Mouse (Mus musculus) c-Kit-positive CD71-positive TER-119-negative erythroid progenitor cells, embryonic 14.5 days (primary cell): ENCODE data around the gene Gabarapl1.

Experiments
- DNase-seq: peaks from one replicate; pipeline ENCODE4 v3.0.0-alpha.2; 2013; ENCODE audit warnings: low read depth

Gabarapl1 gene

DNA sequence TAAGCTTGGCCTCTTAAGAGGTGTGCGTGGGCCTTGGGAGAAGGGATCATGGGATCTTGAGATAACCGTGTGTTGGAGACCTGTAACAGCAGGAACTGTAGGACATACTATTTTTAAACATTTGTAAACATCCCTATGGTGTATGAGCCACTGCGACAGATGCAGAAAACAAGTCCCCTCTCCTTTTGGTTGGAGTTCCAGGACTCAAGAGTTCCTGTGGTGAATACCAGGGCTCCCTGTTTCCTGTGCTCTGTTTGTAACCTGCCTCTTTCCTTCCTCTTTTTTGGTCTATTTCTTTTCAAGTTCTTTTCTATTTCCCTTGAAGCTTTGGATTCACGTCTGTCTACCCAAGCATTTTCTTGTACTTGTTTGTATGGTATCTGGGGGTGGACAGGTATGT is 2.8 kb downstream of the Gabarapl1 start:
- no peak for DNase-seq

DNA sequence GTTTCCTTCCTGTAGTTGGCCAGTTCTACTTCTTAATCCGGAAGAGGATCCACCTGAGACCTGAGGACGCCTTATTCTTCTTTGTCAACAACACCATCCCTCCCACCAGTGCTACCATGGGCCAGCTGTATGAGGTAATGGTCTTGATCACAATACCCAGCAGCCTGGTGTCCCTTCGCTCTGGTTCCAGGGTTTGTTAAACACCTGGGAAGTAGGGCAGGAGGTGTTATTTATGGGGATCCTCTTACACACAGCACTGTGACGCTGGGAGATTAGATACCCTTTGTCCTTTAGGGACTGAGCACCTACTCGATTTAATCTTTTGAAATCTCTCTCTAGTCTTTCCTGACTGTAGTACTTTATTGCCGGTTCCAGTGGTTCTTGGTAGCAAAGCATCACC is 5.6 kb downstream of the Gabarapl1 start:
- no peak for DNase-seq

DNA sequence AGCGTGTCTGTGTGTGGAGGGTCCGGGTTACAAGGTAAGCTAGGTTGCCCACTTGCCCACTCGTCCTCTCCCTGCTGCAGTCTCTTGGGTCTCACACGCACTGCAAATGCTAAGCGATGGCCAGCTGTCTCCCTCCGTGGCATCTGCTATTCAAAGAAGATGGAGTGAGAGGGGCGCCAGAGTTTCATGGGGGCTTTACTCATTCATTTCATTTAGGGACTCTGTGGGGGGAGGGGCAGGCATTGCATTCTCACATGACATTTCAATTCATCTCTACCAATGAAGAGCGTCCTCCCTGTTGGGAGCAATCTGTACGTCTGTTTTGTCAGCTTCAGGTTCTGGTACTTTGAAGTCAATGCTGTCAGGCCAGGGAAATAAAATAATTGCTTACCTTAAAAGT is 9.0 kb downstream of the Gabarapl1 start:
- no peak for DNase-seq

DNA sequence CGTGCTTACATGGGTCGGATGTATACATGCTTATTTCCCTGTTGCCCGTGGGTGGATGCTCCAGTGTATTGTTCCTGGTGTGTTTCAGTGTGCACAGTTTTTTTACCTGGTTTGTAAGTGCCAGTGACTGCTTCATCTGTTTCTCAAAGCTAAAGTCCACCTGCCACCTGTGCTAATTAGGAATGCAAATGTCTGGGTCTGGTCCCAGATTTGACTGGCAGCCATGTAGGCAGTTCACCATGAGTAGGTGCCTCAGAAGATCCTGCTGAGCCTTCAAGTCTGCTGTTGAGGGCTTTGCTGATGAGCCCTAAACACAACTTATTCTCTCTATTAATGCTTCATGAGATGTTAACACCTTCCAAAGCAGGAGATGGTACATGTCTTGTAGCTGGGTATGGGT is 9.6 kb downstream of the Gabarapl1 start:
- no peak for DNase-seq

DNA sequence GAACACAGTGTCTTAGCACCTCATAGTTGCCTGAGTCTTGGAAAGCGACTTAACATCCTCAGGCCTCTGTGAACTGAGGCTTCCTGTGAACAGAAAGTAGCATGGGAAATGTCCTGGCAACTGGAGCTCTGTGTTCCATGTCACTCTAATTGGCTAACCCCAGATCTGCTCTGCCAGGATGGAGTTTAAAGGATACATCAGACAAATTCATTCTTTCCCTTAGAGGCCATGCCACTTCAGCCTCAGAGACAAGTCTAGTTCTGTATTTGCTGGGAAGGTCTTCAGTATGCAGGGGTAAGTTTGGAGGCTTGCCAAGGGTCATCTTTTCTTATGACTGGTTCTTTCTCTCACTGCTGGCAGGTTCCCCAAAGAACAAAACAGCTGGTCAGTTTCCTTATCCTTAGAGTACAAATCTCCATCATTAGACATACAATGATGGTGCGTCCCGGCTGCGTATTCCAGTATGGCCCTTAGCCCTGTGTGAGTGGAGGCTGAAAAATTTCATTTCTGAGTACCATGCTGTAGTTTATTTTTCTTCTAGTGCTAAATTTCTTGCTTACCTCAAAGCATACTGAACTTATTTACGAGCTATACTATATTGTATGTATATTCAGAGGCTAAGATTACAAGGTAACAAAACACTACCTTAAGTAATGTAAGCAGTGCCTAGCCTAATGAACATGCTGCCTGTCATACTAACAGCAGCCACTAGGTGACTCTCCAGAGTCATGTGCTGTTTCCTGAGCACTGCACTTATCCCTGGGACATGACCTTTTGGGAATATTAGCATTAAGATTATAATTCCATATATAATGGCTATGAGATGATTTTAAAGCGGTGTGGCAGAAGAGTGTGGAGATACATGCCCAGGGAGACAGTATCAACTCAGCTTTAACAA is 11.0 kb downstream of the Gabarapl1 start:
- DNase-seq: peak; percentile 56

DNA sequence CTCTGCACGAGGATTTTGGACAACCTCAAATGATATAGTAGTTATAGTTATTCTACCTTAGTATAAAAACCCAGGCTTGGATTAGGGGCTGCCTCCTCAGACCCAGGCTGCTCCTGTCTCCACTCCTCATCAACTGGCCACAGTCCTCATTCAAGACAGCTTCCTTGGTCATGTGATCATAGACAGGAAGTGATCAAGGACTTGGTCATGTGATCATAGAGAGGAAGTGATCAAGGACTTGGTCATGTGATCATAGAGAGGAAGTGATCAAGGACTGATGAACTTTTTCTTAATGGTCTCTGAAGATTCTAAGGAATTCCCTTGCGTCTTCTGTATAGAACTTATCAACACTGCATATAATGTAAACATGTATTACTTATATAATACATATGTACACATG is 14.3 kb downstream of the Gabarapl1 start:
- no peak for DNase-seq

DNA sequence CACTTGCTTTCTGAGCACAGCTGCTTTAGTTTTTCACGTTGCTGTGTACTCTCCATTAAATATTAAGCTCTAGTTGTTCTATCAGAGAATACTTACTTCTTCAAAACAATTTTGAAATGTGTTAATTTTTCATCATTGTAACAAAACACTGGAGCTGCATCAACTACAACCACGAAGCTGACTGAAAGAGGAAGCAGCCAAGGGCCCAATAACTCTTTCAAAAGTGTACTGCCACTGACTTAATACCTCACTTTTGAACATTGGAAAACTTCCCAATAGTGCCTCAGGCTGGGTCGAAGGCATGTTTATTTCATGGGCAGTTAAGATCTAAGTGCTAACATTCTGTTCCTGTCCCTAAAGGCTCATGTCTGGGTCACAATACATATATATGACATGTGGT is 15.0 kb downstream of the Gabarapl1 start:
- DNase-seq: no peak

DNA sequence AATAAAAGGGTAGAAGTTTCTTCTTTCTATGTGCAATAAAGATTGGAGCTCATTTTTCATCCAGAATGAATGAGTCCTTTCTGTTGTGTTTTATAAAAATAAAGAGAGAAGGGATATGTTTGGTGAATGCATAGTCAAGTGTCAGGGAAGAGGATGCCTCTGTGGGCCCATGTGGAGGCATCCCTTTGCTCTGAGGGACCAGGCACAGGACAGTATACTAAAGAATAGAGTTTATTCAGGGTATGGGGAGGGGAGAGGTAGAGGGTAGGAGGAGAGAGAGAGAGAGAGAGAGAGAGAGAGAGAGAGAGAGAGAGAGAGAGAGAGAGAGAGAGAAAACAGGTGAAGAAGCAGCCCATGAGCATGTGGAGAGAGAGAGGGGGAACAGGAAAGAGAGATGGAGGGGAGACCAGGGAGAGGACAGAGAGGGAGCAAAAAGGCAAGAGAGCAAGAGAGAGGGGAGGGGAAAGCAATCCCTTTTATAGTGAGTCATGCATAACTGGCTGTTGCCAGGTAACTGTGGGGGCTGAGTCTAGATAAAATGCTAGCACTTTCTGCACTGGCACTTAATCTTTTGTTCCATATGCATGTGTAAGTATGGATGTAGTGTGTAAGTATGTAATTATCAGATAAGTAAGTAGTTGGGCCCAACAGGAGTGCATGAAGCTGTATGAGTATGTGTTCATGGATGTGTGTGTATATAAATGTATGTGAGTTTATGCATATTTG is 24.5 kb downstream of the Gabarapl1 start:
- DNase-seq: peak; percentile 55

DNA sequence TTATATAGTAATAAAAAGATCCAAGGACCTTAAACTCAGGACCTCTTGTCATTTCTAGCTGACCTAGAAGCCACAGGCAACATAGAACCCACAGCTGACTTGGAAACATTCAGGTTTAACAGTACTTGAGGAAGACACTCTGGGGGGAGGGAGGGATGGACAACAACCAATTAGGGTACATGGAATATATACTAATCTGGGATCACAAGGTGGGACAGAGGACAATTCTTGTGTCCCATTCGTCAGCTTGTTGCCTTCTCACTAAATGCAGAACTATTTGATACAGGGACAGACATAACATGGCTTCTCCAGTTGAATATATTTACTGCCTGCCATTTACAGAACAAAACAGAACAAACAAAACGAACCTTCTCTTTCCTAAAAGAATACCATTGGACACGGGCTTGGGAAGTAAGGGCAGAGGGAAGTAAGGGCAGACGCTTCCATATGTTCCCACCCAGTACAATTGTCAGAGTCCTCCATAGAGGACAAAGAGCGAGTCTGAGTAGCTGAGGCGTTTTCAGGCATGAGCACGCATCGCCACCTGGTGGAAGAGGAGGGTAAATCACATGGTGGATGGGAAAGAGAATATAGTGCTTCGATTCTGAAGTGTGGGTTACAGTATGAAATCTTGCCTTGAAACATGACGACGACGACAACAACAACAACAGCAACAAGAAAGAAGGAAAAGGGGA is 26.1 kb downstream of the Gabarapl1 start:
- peak; percentile 76 for DNase-seq

DNA sequence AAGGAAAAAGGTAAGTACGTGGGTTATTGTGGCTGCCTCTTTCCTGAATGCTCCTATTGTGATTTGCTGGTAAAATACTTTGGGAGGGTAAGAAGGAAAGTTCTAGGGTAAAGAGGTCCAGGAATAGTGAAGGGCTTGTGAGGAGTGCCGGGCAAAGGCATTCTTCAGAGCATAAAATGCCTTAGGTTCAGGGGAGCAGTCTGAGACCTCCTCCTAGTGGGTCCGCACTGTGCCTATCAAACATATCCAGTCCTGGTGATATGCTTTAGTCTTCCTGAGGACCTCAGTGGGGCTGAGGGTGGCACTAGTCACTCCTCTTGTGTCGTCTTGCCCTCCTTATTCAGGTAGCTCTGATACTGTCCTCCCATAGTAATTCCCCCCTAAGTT is 26.7 kb downstream of the Gabarapl1 start:
- no peak for DNase-seq

DNA sequence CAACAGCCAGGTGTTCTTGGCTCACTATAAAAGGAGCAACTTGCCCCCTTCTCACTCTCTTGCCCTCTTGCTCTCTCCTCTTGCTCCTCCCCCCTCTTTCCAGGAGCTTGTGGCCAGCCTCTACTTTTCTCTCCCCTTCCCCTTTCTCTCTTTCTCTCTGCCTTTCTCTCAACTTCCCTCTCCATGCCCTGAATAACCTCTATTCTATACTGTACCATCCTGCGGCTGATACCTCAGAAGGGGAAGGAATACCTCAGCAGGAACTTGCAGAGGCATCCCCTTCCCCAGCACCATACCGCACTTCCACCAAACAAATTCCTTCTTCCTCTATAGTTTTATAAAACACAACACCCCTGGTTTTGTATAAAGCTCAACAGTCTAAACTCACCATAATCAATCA is 32.3 kb downstream of the Gabarapl1 start:
- no peak for DNase-seq

DNA sequence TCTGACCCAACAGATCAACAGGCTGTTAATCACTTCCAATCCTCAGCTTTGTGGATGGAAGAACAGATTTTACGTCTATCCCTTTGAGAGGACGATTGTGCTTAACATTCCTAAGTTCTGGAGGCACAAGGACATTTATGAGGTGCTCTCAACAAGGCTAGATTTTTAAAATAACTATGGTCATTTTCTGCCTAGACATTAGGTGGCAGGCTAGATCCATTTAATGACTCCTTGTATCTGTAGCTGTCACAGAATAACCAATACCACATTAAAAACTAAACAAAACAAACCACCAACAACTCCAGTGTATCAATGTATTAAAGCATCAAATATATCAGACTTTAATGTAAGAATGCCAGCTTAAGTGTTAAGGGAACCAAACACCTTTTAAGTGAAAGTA is 42.4 kb downstream of the Gabarapl1 start:
- DNase-seq: no peak

DNA sequence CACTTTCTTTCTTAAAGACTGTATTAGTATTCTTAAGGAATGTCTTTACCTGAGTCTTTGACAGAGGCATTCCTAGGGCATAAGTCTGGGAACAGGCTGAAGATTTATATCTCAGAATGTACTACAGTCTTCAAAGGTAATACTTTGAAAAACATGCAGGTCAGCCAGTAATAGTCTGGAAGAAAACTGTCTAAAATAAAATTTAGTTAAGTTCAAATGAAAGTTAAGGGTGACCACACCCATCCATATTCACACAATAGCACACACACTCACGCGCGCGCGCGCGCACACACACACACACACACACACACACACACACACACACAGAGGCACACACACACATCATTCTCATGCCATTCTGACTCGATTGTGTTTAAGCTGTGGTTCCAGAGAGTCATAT is 44.6 kb downstream of the Gabarapl1 start, which contains the start of gene Klre1:
Gene Klre1 (plus strand): TSS at position 301 of the 400 bp plus-strand sequence.
- DNase-seq: no peak

DNA sequence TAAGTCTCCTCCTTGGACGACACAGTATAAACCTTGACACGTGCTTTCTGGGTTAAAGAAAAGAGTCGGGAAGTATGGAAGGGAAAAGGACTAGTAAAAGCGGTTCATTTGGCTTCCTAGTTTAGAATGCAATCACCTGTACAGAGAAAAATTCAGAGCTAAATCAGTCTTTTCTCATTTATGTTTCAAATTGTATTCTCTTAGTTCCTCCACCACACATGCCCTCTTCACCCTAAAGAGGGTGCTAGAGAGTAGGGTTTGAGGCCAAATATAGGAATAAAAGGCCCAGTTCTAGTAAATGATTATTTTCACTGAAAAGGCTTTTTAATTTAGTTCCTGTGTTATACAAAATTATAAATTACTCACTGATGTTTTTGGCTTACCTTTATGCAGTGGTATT is 48.3 kb downstream of the Gabarapl1 start:
- no peak for DNase-seq

DNA sequence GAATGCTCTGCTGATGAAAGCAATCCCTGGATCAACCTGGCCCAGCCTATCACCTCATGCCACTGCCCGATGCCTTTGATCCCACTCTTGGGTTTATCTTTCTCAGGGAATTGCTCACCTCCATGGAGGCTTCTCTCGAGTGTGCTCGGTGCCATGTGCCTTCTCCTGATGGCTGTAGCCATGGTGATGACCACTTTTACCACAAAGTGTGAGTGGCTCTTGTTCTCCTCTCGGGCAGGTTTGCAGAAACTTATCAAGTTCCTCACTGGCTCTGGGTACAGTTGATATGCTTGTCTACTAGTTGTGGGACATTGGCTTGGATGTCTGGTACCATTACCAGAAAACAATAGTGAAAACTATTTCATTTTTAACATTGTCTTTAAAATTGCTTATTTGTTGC is 48.9 kb downstream of the Gabarapl1 start:
- DNase-seq: no peak

DNA sequence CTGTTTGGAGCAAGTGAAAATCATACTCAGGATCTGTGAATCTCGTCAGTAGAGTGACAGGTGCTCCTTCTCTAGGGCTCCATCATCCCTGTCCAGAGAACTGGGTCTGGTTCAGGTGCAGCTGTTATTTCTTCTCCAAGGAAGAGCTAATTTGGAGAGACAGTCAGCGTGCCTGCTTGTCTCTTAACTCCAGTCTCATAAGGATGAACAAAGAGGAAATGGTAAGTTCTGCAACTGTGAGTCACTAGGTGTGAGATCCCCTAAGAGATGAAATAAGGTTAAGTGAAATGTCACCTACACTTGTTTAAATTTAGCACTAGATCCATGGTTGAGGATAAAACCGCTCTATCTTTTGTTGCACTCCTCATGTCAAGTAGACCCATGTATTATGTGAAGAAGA is 50.1 kb downstream of the Gabarapl1 start:
- DNase-seq: no peak

DNA sequence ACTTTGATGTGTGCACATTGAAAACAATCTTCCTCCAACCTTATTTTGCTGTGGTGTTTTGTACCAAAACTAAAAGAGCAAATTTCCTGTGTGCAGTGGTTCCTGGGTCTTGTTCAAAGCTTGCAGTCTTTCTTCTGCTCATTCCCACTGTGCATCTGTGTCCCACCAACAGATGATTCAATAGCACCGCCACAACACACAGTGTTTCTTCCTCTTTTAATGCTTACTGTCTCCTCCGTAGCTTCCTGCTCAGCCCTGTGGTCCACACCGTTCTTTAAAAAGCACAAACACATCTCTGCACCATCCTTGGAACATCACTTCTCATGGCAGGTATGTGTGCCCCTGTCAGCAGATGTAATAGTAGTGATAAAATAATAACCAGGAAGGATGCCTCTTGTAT is 58.5 kb downstream of the Gabarapl1 start, which contains the start of gene Klrd1:
Gene Klrd1 (plus strand): TSS at position 275 of the 400 bp plus-strand sequence.
- no peak for DNase-seq
